Mouse (Mus musculus) mouse embryonic stem cell (cell line): Measurements from ENCODE around the gene Csk.

ENCODE experiments used
- in situ Hi-C, 2 experiments: fragments of 300-500 bp; cut with MboI; formaldehyde crosslinking; loops; 1 replicate in 1 of 2; 3 replicates in 1 of 2; pipeline ENCODE4 v1.14.3; 2019 to 2020; ENCODE audit warnings: low sequenced_read_pairs in 2 of 2, low pct_unique_long_range_greater_than_20kb in 1 of 2, mixed read lengths in 1 of 2; ENCODE audit not compliant: unreplicated experiment in 1 of 2

Gene Csk

GRCm38 (mm10) chr9:57661552-57661951 is 8.1 kb upstream of the Csk start:
- in situ Hi-C loops = loop anchor here in 1 of 2 experiments (10.0 kb wide), 1 partner anchor 93 kb away; no protein-coding TSS in a partner anchor

DNA sequence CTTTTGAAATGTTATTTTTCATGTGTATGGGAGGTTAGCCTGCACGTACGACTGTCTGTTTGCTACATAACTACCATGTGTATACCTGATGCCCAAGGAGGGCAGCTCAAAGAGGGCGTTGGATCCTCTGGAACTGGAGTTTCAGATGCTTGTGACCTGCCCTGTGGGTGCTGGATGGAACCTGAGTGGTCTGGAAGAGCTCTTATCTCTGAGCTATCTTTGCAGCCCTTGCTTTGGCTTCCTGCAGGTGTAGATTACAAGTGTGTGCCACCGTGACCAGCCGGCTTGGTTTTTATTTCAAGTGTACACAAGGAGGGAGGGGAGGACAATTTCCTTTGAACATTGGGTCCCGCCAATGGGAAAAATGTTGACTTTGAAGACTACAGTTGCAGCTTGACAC is 7.1 kb upstream of the Csk start:
- in situ Hi-C loops = loop anchor here in 1 of 2 experiments (10.0 kb wide), 1 partner anchor 94 kb away; no protein-coding TSS in a partner anchor

DNA sequence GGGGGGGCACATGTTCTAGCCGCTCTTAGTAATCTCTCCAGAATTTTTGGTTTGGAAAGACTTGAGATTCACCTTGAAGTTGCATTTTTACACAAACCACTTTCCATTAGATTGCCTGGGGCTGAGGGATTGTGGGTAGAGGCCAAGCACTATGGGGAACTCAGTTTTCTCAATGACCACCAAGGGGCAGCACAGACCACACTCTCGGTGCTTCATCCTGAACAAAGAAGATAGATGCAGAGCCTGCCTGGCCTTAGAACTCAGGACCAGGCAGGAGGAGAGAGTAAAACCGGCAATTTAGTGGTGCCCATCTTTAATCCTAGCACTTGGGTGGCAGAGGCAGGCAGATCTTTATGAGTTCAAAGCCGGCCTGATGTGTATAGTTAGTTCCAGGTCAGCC is 6.3 kb upstream of the Csk start:
- in situ Hi-C loops = loop anchor here in 1 of 2 experiments (10.0 kb wide), 1 partner anchor 95 kb away; no protein-coding TSS in a partner anchor

DNA sequence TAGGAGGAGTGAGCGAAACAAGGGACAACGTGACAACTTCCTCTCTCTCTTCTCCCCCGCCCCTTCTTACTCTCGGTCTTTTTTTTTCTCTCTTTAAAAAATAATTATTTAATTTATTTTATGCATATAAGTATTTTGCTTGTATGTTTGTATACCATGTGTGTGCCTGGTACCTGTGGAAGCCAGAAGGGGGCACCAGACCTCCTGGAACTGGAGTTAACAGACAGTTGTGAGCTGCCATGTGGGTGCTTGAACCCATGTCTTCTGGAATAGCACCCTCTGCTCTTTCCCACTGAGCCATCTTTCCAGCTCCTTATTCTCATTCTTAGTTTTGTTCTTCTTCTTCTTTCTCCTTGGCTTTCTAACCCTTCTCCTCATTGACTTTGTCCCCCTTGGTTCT is 5.5 kb upstream of the Csk start:
- in situ Hi-C loops = no loop called here

- in situ Hi-C loops = no loop called here
These were observed 4.4 kb upstream of the Csk start for GRCm38 (mm10) chr9:57657843-57658242.

DNA sequence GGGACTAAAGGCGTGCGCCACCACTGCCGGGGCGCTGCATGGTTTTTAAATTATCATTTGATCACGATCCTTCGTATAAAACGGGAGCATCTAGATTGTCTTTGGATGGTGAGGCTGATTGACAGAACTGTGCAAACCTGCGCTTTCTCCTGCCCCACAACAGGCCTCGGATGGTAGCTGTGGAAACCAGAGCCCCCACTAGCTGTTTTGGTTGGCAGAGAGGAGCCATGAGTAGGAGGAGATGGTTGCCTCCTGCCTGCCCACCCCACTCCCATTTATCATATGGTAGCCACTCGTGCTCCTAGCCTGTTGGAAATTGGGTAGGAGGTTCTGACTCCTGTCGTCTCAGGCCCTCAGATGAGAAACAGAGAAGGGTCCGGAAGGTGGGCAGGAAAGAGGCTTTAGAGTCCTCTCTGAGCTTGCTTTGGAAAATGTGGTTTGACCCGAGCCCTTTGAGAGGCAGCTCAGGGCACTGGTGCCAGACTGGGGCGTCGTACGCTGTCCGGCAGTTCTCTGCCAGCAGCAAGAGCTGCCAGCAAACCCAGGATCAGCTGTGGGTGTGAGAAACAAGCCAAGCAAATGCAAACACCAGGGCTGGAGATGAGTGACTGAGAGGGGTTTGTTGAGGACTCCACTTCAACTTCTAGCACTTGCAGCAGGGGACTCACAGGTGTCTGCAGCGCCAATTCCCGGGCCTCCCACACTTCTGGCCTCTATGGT is 3.4 kb upstream of the Csk start:
- in situ Hi-C loops = no loop called here

GRCm38 (mm10) chr9:57655749-57656148 is 2.3 kb upstream of the Csk start:
- in situ Hi-C loops = no loop called here

DNA sequence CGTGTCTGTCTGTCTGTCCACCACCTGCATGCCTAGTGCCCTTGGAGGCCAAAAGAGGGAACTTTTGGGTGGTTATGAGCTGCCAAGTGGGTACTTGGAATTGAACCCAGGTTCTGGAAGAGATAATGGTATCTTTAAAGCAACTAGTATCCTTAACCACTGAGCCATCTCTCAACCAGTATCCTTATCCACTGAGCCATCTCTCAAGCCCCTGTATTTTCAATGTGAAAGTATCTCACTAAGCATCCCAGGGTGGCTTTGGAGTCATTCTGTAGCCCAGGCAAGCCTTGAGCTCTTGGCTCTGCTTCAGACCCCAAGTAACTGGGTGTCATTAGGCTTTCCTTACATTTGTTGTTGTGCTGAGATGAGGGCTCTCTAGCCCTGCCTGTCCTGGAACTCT is 1.5 kb upstream of the Csk start:
- in situ Hi-C loops = no loop called here

DNA sequence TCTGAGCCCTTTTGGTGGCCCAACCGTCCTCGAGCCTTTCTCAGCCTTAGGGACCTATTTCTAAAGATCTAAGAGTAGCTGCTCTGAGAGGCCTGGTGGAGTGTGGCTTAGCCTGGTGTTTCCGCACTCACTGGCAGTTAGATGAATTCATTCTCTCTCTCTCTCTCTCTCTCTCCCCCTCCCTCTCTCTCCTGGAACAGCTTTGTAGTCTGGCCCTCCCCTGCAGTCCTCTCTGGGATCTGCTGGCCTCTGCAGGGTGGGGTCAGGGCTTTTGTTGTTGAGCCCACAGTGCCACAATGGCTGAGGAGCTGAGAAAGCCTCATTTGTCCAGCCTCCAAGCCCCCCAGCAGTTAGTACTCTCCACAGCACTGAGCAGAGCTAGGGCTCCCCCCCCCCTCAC is 576 bp downstream of the Csk start:
- in situ Hi-C loops = no loop called here

DNA sequence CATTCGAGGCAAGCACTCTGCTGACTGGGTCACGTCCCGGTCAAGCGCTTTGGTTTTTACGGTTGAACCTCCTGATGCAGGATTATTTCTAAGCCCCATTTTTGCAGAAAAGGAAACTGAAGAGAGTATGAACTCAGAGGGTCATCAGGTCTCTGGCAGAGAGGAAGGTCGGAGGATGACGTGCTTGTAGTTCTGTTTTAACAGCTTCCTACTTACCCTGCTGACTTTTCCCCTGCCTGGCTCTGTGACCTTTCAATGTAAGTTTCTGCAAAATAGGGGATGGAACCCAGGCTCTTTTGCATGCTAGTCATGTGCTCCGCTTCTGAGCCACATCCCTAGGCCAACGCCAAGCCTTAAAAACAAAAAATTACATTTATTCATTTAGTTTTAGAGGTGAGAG is 1.1 kb downstream of the Csk start:
- in situ Hi-C loops = no loop called here

GRCm38 (mm10) chr9:57650786-57651311 is 2.6 kb downstream of the Csk start:
- in situ Hi-C loops = no loop called here

DNA sequence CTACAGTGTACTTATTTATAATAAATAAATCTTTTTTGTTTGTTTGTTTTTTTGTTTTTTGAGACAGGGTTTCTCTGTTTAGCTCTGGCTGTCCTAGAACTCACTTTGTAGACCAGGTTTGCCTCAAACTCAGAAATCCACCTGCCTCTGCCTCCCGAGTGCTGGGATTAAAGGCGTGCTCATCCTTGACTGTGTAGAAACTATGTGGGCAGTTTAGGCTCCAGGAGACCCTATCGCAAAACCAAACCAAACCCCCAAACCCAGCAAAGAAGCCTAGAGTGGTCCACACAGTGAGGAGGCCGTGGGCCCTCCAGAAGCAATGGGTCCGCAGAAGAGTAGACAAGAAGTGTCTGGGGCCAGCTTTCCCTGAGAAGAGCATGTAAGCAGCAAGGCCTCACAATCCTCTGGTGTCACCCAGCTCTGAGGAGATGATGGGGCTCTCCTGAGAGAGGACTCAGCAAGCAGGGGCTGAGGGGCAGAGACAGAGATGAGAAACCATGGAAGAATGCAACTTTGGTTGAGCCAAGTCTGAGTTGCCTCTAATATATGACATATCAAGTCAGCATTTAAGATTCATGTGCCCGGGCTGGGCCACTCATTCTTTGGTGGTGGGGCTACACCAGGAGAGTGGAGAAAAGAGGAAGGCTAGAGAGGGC is 3.2 kb downstream of the Csk start:
- in situ Hi-C loops = no loop called here

- in situ Hi-C loops = no loop called here
These were observed 5.9 kb downstream of the Csk start for GRCm38 (mm10) chr9:57647286-57648108.

- in situ Hi-C loops = no loop called here
These were observed 6.8 kb downstream of the Csk start for GRCm38 (mm10) chr9:57646551-57647103.

DNA sequence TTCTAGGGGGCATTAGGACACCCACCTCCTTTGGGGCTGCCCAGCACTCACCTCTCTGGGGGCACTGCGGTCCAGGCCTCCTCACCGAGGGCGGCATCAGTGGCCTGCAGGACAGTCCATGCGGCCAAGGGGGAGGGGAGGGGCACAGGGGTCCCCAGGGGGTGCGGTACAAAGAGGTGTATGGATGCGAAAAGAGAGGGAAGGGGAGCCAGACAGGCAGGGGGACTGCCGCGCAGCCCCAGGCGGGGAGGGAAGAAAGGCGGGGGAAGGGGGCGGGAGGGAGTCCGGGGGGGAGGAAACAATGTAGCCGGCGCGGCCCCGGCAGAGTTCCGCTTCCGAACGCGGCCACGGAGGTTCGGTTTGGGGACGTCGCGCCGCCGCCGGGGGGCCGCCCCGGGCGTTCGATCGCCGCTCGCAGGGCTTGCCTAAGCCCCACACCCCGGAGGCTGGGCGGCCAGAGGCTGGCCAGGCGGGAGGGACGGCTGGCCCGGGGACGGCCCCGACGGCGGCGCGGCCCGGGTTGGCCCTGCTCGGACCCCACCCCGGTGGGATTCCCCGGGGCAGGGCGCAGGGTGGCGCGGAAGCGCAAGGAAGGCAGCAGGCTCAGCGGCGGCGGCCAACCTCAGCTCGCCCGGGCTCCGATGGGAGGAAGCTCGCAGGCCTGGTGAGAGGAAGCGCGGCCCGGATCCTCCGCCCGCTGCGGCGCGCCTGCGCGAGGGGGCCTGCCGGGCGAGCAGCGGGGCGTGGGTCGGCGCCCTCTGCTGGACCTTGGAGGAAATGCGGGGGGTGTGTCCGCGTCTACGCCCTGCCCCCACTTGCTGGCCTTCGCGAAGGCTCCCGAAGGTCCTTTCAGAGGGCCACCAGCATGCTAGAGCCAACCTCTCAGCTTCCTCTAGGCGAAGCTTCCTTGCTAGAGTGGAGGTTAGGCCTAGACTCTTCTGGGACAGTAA is 8.2 kb downstream of the Csk start:
- in situ Hi-C loops = no loop called here

- in situ Hi-C loops = no loop called here
These were observed 8.9 kb downstream of the Csk start for GRCm38 (mm10) chr9:57644442-57644943.

GRCm38 (mm10) chr9:57643856-57644180 is 9.6 kb downstream of the Csk start:
- in situ Hi-C loops = no loop called here
